Mouse (Mus musculus) adrenal gland, adult 8-10 months (tissue): Measurements from ENCODE around the gene Cpvl. TPM values are rescaled to one million over a fixed set of nuclear protein-coding genes. Genes with fewer than 3 reads are reported as not detected.

Source experiments
- DNase-seq: peaks from one replicate; pipeline ENCODE4 v3.0.0; 2022
- total RNA-seq, 4 experiments: library from RNA; stranded (reverse); gene quantifications; 2 replicates each; pipeline ENCODE4 v1.2.4; 2022

Gene Cpvl
- total RNA-seq, 4 experiments from 2014 or later: not detected

DNA sequence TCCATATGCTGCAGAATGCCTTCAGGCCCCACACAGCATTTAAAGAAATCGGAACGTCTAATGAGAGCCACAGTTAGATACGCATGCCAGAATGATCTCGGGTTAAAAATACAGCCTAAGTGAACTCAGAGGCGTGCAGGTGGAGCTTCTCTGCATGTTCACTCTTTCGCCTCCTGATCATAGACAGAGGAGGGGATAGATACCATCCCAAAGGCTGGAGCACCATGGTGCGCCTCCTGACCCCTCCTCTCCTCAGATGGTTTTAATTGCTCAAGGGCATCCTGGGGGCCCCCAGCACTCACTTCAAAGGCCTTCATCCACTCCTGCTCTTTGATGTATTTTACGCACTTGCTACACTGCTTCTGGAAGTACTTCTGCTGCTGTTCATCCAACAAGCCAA, 46.9 kb downstream of the Cpvl start:
- DNase-seq: no peak

GRCm38 (mm10) chr6:53929858-53930257, 48.6 kb downstream of the Cpvl start:
- DNase-seq: no peak

GRCm38 (mm10) chr6:53926197-53926596, 52.3 kb downstream of the Cpvl start:
- DNase-seq: no peak

GRCm38 (mm10) chr6:53925192-53925591, 53.3 kb downstream of the Cpvl start:
- DNase-seq: no peak

GRCm38 (mm10) chr6:53920041-53920440, 58.4 kb downstream of the Cpvl start:
- DNase-seq: no peak

DNA sequence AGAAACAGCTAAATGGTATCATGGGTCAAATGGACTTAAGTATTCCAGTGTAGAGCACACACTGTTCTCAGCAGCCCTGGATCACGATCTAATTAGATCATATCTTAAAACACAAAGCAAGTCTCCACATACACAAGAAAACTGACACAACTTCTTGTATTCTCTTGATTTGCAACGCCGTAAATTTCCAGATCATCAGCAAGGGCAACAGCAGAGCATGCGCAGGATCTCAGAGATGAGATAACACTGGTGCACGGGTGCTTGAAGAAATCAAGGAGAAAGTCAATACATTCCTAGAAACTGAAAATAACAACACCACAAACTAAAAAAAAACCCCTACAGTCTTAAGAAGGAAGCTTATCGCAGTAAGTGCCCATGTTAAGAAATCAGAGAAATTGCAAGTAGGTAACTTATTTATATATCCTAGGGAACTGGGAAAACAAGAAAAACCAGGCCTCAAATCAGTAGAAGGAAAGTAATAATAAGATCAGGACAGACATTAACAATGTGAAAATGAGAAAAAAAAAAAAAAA, 61.4 kb downstream of the Cpvl start:
- DNase-seq: no peak

DNA sequence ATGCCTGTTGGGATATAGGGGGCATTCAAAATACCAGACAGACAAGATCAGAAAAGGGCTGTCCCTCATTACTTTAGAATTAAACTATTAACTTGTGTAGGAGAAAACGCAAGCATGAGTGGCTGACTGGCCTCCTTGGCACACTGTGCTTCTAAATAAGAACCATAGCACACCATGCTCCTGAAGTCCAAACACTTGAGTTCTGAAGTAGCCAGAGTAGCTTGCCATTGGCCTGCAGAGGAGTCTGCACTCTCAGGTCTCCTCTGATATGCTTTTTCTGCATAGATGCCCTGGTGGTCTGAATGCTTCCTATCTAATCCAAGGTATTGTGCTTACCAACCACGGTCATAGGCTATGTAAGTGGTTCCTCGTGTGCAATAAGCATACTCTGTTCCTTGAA, 63.1 kb downstream of the Cpvl start:
- no peak for DNase-seq

GRCm38 (mm10) chr6:53913151-53913550, 65.3 kb downstream of the Cpvl start:
- no peak for DNase-seq

DNA sequence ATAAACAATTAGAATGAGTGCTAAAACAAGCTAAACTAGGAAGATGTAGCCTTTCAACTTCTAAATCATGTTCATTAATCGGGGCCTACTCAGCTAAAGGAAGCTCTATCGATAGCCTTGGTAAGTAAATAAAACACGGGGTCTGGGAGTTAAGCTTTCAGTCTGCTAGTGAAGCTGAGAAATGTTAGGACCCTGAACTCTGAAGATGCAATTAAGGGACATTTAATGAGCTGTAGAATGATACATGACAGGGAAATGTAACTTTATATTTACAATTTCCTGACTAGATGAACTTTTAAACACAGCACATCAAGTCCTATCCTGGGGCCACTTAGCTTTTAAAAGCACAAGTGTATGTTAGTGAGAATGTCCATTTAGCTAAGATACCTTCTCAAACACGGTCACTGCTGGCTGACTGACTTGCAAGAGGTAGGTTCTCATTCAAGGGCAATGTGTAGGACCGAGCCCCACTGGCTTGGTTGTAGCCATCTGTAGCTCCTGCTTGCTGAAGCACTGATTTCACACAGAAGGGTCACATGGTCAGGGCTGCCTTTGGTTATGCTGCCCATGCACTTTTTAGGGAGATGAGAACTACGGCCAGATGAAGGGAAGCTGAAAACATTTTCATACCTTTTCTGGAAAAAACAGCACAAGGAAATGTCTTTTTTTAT, 66.2 kb downstream of the Cpvl start:
- DNase-seq: no peak

GRCm38 (mm10) chr6:53909986-53910385, 68.5 kb downstream of the Cpvl start:
- DNase-seq: no peak

GRCm38 (mm10) chr6:53909446-53909845, 69.0 kb downstream of the Cpvl start:
- DNase-seq: no peak

GRCm38 (mm10) chr6:53906871-53907270, 71.6 kb downstream of the Cpvl start:
- no peak for DNase-seq

- DNase-seq: no peak
These were observed 72.4 kb downstream of the Cpvl start for GRCm38 (mm10) chr6:53906051-53906462.

DNA sequence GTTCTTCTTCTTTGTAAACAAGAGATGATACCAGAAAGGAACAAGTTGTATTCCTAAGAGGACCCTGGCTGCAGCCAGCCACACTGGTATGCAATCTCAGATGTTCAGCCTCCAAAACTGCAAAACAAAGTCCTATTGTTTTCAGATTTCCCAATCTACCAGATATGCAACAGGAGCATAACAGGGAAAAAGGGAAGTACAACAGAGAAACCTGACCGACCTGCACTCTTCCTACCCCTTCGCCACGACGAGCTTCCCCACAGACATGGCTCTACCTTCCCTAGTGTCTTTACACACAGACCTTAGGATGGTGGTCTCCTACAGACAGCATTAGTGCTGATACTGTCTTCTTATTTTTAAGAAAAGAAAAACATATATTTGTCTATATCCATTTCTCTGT, 72.9 kb downstream of the Cpvl start:
- DNase-seq: no peak

- no peak for DNase-seq
These were observed 73.6 kb downstream of the Cpvl start for GRCm38 (mm10) chr6:53904703-53905395.

GRCm38 (mm10) chr6:53904186-53904585, 74.3 kb downstream of the Cpvl start:
- DNase-seq: no peak

DNA sequence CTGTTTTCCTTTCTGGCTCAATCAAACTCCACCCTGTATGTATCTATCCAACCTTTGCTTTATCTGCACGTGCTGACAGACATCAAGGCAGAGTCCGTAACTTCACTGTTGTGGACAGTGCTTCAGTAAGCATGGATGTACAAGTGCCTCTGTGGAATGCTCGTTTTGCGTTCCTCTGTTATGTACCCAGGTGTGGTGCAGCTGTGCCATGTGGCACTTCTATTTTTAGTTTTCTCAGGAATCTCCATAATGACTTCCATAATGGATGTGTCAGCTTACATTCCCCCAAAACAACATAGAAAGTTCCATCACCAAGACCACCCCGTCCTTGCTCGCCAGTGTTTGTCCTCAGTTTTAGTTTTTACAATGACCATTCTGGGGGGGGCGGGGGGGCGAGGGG, 76.7 kb downstream of the Cpvl start:
- DNase-seq: no peak

DNA sequence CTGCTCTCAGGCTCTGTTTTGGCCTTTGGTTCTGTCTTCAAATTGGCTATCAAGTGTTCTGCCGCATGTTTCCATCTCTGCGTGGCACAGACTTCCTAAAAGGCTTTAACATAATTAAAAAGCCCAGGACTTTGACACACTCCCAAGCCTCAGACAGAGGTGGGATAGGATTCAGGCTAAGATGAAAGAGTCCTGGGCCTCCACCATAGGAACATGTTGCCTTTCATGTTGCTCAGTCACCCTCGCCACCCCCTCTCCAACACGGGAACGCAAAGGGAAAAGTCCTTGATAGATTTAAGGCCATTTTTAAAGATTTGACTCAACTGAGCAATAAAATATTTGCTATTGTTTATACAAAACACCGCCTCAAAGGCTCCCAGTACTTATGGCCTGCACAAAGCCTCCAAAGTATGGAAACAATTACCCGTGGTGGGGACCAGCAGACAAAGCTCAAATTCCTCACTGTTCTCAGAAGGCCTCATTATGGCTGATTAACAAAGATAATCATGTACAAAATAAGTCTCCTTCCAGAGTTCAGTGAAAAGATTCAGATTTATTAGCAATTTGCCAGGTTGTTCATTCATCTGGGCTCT, 80.5 kb downstream of the Cpvl start:
- DNase-seq: no peak

- no peak for DNase-seq
These were observed 81.3 kb downstream of the Cpvl start for GRCm38 (mm10) chr6:53897126-53897525.

DNA sequence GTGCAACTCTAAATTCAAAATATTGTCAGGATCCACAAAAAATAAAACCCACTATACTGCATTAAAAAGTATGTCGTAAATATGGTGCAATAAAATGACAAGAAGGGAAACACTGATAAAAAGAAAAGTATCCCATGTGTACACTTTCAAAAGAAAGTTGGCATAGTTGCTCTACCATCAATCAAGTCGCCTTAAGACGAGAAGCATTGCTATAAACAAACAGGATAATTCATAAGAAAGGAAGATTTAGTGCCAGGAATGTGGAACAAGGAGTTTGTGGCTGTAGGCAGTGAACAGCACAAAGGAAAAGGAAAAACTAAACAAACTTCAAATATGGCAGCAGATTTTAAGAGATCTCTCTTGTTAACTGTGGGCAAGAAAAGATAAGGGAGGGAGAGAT, 84.7 kb downstream of the Cpvl start:
- no peak for DNase-seq

DNA sequence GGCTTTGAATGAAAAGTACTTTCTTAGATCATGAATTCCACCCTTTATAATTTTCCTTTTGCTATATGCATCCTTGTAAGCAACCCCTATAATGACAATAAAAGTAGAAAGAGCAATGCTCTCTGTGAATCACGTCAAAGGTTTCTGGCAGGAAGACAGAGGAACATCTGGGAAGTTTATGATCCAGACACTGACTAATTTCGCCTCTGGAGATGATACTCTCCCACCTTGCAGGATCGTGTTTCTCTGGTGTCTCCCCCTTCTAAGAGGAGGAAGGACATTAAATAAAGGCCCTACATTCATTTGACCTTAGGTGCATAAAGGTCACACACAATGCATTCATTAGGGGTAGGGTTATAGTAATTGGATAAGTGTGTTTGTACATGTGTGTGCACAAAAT, 87.4 kb downstream of the Cpvl start:
- DNase-seq: no peak

DNA sequence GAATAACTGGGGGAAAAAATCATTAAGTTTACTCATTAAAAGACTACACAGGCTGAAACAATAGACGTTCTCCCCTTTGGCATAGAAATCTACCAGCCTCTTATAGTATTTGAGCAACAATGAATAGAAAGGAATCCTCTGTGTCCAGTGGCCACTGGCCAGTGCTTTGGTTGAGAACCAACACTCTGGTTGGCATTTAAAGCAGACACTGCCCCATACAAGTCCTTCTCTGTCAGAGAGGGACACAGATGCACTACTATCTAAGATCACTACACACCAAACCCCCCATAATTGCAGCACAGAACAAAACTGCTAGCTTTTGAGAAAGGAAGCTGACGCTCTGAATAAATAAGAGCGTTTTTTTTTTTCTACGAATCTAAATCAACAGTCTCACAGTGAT, 93.5 kb downstream of the Cpvl start:
- DNase-seq: no peak

DNA sequence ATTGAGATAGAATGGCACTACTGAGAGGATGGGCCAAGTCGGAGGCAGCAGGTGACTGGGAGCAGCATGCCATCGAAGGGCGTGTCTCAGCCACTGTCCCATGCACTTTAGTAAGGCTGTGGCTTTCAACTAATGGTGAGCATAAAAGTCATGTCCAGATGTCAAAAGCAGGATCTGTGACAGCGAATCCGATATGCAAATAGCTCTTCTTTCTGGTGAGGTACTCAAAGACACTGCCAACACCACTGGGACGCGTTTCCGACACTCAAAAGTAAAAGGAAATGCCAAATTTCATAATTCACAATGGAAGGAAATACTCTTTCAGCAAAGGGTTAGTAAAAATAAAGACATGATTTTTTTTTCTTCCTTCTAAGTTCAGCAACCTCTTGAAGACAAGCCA, 94.0 kb downstream of the Cpvl start:
- no peak for DNase-seq

GRCm38 (mm10) chr6:53883405-53883804, 95.1 kb downstream of the Cpvl start:
- no peak for DNase-seq
